Mouse (Mus musculus) kidney, postnatal 14 days (tissue): Measurements from ENCODE around the gene Osbpl10.
"Not testable (repeated sequence)": the region's sequence is repeated elsewhere in the genome, so short reads cannot be mapped to it uniquely, and the experiment has no call there.

ENCODE experiments used
- DNase-seq: peaks from one replicate; pipeline ENCODE4 v3.0.0; 2022; ENCODE audit warnings: mixed read lengths

Osbpl10 gene

GRCm38 (mm10) chr9:115230141-115230540 lies 251.8 kb downstream of the Osbpl10 start:
- DNase-seq: no peak

GRCm38 (mm10) chr9:115231476-115231875 lies 253.1 kb downstream of the Osbpl10 start:
- DNase-seq: no peak

- DNase-seq: no peak
Measured at GRCm38 (mm10) chr9:115233721-115234120, 255.4 kb downstream of the Osbpl10 start.

DNA sequence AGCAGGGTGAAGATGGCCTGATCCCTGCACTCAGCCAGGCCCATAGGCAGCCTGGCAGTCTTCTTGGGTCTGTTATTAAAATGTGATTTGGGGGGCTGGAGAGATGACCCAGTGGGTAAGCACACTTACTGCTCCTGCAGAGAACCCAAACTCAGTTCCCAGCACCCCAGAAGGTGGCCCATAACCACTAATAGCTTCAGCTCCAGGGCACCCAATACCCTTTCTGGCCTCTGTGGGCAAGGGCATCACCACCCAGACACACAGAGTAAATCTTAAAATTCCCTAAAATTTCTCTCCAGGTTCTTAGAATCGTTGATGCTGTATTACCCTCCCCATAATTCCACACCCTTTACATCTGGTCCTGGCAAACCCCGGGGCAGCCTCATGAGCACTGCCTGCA lies 256.2 kb downstream of the Osbpl10 start:
- DNase-seq: no peak

DNA sequence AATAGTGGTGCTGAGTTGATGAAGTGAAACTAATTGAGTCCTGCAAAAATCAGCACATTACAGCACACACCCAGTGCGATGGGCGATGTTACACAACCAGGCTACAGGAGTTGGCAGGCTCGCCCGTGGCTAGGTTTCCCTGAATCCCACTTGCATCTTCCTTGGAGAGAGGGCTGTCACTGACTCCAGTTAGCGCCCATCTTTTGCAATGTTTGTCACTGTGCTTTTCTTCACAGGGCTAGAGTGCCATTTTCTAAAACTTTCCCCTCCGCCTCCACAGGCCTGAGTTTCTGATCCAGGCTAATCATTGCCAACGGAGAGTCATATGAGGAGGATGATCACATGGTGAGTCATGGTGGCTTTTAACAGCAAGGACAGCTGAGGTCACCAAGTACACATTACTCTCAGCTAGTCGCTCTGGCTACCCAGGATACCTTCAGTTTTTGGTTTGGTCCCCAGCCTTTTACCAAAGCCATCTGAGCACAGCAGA lies 258.0 kb downstream of the Osbpl10 start:
- peak; percentile 39 for DNase-seq

- DNase-seq: no peak
Measured at GRCm38 (mm10) chr9:115237943-115238342, 259.6 kb downstream of the Osbpl10 start.

- DNase-seq: no peak
Measured at GRCm38 (mm10) chr9:115239861-115240260, 261.5 kb downstream of the Osbpl10 start.

GRCm38 (mm10) chr9:115243630-115244029 lies 265.3 kb downstream of the Osbpl10 start:
- DNase-seq: no peak

- no peak for DNase-seq
Measured at GRCm38 (mm10) chr9:115245092-115245491, 266.7 kb downstream of the Osbpl10 start.

DNA sequence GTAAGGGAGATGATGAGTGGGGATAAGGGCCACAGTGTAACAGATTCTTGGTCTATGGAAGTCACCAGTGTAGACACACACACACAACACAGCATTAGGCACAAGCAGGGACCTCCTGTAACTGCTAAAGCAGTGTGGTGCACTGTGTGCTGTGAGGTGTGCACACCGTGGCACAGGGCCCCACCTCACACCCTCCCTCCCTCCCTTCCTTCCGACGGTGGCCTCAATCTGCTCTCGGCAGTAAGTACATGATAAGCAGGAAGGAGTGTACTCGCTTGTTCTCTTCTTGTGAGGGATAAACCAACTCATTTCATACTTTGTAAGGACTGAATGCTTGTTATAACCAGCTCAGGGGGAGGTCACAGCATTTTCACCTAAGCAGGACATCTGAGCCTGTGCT lies 270.8 kb downstream of the Osbpl10 start:
- DNase-seq: no peak

GRCm38 (mm10) chr9:115257733-115258286 lies 279.4 kb downstream of the Osbpl10 start:
- DNase-seq: no peak

DNA sequence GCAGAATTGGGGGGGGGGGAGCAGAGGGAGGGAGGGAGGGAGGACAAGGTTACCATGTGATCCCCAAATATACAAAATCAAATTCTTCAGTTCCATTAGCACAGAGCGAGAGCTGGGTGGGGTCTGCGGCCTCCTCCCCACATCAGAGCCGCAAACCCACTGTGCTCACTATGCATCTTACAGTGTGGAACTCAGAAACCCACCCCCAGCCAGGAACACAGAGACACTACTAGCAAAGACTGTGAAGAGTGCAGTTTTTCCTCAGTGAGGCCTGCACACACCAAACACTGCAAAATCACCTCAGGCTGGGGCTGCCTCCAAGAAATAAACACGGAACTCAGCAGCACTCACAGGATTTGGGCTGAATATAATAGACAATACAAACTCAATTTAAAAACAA lies 281.5 kb downstream of the Osbpl10 start:
- DNase-seq: no peak

- DNase-seq: no peak
Measured at GRCm38 (mm10) chr9:115260464-115260863, 282.1 kb downstream of the Osbpl10 start.

- peak; percentile 15 for DNase-seq
Measured at GRCm38 (mm10) chr9:115261456-115261855, 283.1 kb downstream of the Osbpl10 start.

DNA sequence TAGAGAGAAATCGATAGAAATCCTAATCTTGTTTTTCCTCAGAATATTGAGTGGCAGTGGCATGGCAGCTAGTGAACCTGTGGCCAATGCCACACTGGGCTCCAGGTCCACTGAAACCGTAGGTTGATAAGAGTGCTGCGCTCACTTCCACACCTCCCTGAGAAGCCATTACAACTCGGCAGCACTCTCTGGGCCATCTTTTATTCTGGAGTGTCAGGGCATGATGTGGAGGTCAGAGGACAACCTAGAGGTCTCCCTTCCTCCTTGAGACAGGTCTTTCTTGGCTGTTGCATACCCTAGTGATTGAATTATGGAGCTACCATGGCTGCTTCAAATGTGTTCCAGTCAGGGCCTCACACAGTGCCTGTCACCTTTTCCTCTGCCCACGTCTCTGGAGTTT lies 283.5 kb downstream of the Osbpl10 start:
- no peak for DNase-seq

- DNase-seq: no peak
Measured at GRCm38 (mm10) chr9:115271556-115271955, 293.2 kb downstream of the Osbpl10 start.

- DNase-seq: not testable (repeated sequence)
Measured at GRCm38 (mm10) chr9:115272451-115272850, 294.1 kb downstream of the Osbpl10 start.

GRCm38 (mm10) chr9:115273095-115273649 lies 294.8 kb downstream of the Osbpl10 start:
- DNase-seq: no peak

DNA sequence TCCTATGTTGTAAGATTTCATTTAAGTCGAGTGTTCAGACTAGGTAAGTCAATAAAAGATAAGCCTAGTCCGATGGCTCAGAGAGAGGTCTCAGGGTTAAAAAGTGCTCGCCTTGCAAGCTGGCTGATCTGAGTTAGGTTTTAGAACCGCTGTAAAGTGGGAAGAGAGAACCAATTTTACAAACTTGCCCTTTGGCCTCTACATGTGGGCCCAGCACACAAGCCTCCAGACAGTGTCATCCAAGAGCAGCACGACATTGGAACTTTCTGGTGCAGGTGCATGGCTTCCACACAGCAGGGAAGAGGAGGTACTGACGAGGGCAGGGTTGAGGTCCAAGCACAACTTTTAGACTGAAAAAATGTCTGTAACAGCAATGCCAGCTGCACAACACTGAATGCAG lies 296.4 kb downstream of the Osbpl10 start:
- no peak for DNase-seq

DNA sequence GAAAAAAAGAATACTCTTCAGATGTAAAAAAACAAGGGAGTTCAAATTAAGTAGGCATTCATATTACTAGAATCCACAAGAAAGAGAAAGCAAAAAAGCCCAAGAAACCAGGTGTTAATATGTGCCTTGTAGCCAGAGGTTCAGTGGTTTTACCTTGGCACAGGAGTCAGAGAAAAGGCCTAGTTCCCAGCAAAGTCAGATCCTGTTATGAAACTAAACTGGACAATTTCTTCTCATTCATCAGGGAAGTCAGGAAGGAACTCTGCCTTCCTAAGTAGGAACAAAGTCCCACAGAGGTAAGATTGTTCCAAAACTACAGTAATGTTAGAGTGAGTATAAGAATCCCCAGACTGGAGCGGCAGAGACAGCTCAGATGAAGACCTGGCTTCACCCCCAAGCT lies 300.3 kb downstream of the Osbpl10 start:
- no peak for DNase-seq
